Mouse (Mus musculus) left cerebral cortex, adult 2 months (tissue): Measurements from ENCODE around the gene Golt1b. TPM values are rescaled to one million over a fixed set of nuclear protein-coding genes. Genes with fewer than 3 reads are reported as not detected.
A peak's percentile ranks its signal among the peaks of the same experiment; 100 is the strongest.

Experiments
- DNase-seq, 2 experiments: peaks; one replicate each; pipeline ENCODE4 v3.0.0; 2021 to 2022; ENCODE audit warnings: low spot score in 2 of 2, mixed read lengths in 1 of 2; ENCODE audit errors: extremely low spot score in 1 of 2
- H3K27ac ChIP-seq: fragments of 200-600 bp; 2 replicates; pipeline ENCODE4 v1.8.1; 2022
- H3K4me3 ChIP-seq: fragments of 200-600 bp; 2 replicates; pipeline ENCODE4 v1.8.1; 2022
- CTCF ChIP-seq: fragments of 200-600 bp; IDR thresholded peaks from 2 replicates; pipeline ENCODE4 v1.8.1; 2022; ENCODE audit warnings: antibody characterized with exemption, mild to moderate bottlenecking, moderate library complexity
- intact Hi-C: fragments of 180-260 bp; cut with DNase I; formaldehyde crosslinking; loops from one replicate; pipeline ENCODE4 v1.15.1; 2025
- total RNA-seq, 2 experiments: library from RNA; stranded (reverse); gene quantifications; 2 replicates each; pipeline ENCODE4 v1.2.3; 2021

The Golt1b gene
- total RNA-seq, 2 experiments from 2014 or later = 34.5 to 37.3 TPM

DNA sequence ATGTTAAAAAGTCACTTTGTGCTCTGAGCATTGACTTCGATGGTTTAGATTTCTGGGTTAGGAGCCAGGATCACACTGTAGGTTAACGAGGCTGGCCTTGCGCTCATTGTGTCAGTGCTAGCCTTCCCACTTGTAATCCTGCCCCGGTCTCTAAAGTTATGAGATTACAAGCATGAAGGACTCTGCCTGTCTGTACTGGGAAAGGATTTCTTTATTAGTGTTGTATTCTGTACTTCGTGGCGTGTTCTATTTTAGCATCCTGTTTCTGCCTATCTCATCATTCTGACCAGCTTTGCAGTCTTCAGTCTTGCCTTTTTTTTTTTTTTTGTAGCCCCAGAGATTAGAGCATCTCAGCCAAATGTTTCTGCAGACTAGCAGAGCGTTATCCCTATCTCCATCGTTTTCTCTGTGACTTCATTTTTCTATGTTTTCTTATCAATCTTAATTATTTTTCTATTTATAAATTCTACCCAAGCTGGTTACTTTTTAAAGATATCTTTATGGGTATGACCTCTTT lies 792 bp downstream of the Golt1b start:
- H3K4me3 ChIP-seq = peak overlapping the region; percentile 71
- no peak for DNase-seq
- intact Hi-C loops = loop anchor here (2.0 kb wide), 2 partner anchors 41 to 131 kb away; no protein-coding TSS in a partner anchor
- H3K27ac ChIP-seq = no peak overlapping the region
- no peak for TF ChIP-seq CTCF

- H3K27ac ChIP-seq = no peak overlapping the region
- intact Hi-C loops = no loop called here
- no peak overlapping the region for H3K4me3 ChIP-seq
- no peak for DNase-seq
- TF ChIP-seq CTCF = no peak
Observed at GRCm38 (mm10) chr6:142389101-142389500, 2.1 kb downstream of the Golt1b start.

- DNase-seq = no peak
- Histone ChIP-seq H3K4me3 (no peak overlapping the region), H3K27ac (no peak overlapping the region)
- TF ChIP-seq CTCF = no peak
- intact Hi-C loops = no loop called here
Observed at GRCm38 (mm10) chr6:142392312-142392711, 5.3 kb downstream of the Golt1b start.

GRCm38 (mm10) chr6:142394669-142395068 lies 7.6 kb downstream of the Golt1b start:
- peak in 1 of 2 experiments; percentile 16 for DNase-seq
- Histone ChIP-seq H3K27ac (no peak overlapping the region), H3K4me3 (no peak overlapping the region)
- intact Hi-C loops = no loop called here
- TF ChIP-seq CTCF = no peak

DNA sequence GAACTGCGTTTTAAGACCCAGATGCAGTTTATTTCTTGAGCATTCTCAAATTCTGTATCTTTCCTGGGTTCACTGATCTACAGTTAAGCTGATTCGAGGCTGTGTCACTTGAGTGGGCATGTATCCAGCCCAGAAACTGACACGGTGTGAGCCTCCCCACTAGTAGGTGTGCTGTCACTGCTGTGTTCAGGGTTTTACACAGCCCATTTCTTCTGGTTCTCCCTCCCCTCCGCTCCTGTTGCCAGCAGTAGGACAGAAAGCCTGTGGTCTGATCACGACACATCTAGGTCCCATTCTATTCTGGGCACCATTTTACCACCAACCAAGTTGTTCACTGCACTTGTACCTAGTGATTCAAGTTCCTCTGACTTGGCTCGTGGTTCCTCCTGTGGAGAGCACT lies 8.7 kb downstream of the Golt1b start:
- intact Hi-C loops = no loop called here

GRCm38 (mm10) chr6:142411140-142411539 lies 24.1 kb downstream of the Golt1b start:
- intact Hi-C loops = no loop called here
- H3K4me3 ChIP-seq = no peak overlapping the region
- H3K27ac ChIP-seq = no peak overlapping the region
- TF ChIP-seq CTCF = no peak
- no peak for DNase-seq

More for the DNA sequence above, 8.7 kb downstream of the Golt1b start:
- no peak for TF ChIP-seq CTCF
- DNase-seq = no peak
- Histone ChIP-seq H3K4me3 (no peak overlapping the region), H3K27ac (no peak overlapping the region)

DNA sequence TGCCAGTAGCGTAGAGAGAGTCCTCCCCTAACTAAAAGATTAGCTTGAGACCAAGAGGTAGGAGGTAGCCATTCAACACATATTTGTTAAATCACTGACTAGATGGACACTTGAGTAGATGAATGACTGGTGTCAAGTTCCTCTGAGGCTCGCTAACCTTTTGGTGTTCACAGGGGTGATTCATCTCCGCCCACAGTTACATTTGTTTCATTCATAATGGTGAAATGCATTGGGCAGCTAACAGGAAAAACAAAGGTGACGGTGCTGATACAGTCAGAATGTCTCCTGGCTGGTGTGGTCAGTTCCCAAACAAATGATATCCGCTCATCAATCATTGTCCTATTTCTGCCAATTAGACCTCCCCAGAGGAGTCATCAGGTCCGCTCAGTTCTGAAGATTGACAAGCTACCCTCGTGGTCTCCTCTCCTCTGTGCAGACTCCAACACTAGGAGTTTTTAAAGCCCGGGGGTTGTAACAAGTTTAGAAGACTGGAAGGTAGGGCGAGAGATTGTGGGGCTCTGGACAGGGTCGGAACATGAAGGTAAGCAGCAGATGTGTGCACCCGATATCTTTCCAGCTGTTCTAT lies 26.0 kb downstream of the Golt1b start, which contains the start of gene Spx:
Gene Spx, plus strand, starts transcription at position 536 of the 586 bp plus-strand sequence.
- intact Hi-C loops = no loop called here
- Histone ChIP-seq H3K4me3 (no peak within 1 kb of the TSS), H3K27ac (no peak within 1 kb of the TSS)
- DNase-seq = no peak
- TF ChIP-seq CTCF = no peak

- DNase-seq = no peak
- Histone ChIP-seq H3K27ac (no peak overlapping the region), H3K4me3 (no peak overlapping the region)
- intact Hi-C loops = no loop called here
- TF ChIP-seq CTCF = no peak
Observed at GRCm38 (mm10) chr6:142413845-142414244, 26.8 kb downstream of the Golt1b start.

GRCm38 (mm10) chr6:142414597-142414996 lies 27.6 kb downstream of the Golt1b start:
- intact Hi-C loops = no loop called here
- Histone ChIP-seq H3K27ac (no peak overlapping the region), H3K4me3 (no peak overlapping the region)
- no peak for DNase-seq
- no peak for TF ChIP-seq CTCF

GRCm38 (mm10) chr6:142424976-142425375 lies 38.0 kb downstream of the Golt1b start:
- no peak for DNase-seq
- Histone ChIP-seq H3K4me3 (no peak overlapping the region), H3K27ac (no peak overlapping the region)
- no peak for TF ChIP-seq CTCF
- intact Hi-C loops = no loop called here

DNA sequence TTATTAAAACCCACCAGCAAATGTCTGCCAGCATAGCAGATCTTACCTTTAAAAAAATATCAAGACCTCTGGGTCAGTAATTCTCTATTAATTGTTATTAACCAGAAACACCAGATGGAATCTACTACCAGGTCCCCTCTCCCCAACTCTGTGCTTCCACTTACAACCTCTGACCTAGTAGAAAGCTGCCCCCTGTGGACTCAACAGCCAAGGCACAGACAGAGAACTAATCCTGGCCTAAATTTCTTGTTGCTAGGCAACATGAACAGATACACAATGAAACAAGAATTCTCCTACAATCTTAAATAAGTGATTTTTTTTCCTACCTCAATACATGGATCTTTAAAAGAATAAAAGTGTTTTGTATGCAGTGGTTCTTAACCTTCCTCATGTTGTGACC lies 42.1 kb downstream of the Golt1b start:
- no peak for TF ChIP-seq CTCF
- Histone ChIP-seq H3K27ac (no peak overlapping the region), H3K4me3 (no peak overlapping the region)
- DNase-seq = no peak
- intact Hi-C loops = no loop called here

GRCm38 (mm10) chr6:142451381-142451780 lies 64.4 kb downstream of the Golt1b start:
- intact Hi-C loops = no loop called here
- no peak for TF ChIP-seq CTCF
- DNase-seq = no peak
- Histone ChIP-seq H3K4me3 (no peak overlapping the region), H3K27ac (no peak overlapping the region)

DNA sequence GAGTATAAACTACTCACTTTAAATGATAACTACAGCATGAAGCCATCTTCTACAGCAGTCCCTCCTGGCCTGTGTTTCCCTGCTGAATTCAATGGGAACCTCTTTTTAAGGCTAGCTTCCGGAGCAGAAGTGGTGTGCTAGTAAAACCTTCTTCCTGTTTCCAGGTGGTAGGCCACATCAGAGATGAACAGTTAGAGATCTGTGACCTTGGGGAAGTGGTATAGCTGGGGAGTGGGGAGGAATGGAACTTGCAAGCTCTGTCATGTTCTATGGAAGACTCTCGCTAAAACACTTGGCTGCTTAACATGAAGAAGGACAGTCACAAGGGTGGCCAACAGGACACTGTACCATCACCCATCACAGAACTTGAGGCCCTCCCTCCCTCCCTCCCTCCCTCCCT lies 66.3 kb downstream of the Golt1b start:
- DNase-seq = no peak
- no peak for TF ChIP-seq CTCF
- H3K4me3 ChIP-seq = no peak overlapping the region
- no peak overlapping the region for H3K27ac ChIP-seq
- intact Hi-C loops = no loop called here

Other genes with a start within 250 kb of the Golt1b start
- under 1 TPM in 1 of 2 experiments, not detected in 1; 0.89 TPM for gene Slco1a6, start 178.7 kb upstream of the Golt1b start, total RNA-seq
- gene Iapp, start 88.8 kb upstream of the Golt1b start, total RNA-seq = not detected
- gene Slco1a5, start 64.2 kb upstream of the Golt1b start, total RNA-seq = not detected
- gene Pyroxd1, start 41.6 kb upstream of the Golt1b start, total RNA-seq = 10 to 100 TPM; 14.9 to 16.0 TPM
- gene Recql, start 134 bp upstream of the Golt1b start, total RNA-seq = 10 to 100 TPM; 21.9 to 24.5 TPM
- gene Spx, start 26.2 kb downstream of the Golt1b start, total RNA-seq = 1 to 10 TPM; 2.1 to 4.0 TPM
- gene Gys2, start 85.9 kb downstream of the Golt1b start, total RNA-seq = not detected
- 100 to 1,000 TPM; 818 to 835 TPM for gene Ldhb, start 120.7 kb downstream of the Golt1b start, total RNA-seq
- 1 to 10 TPM; 1.9 to 2.4 TPM for gene Kcnj8, start 184.4 kb downstream of the Golt1b start, total RNA-seq